Mouse (Mus musculus): Measurements from ENCODE around the gene Lims1. TPM values are rescaled to one million over a fixed set of nuclear protein-coding genes. Genes with fewer than 3 reads are reported as not detected.
A peak's percentile ranks its signal among the peaks of the same experiment; 100 is the strongest.

Lims1 gene
- total and polyA plus RNA-seq, 3 experiments: 40.4 to 74.7 (median 40.7) TPM

DNA sequence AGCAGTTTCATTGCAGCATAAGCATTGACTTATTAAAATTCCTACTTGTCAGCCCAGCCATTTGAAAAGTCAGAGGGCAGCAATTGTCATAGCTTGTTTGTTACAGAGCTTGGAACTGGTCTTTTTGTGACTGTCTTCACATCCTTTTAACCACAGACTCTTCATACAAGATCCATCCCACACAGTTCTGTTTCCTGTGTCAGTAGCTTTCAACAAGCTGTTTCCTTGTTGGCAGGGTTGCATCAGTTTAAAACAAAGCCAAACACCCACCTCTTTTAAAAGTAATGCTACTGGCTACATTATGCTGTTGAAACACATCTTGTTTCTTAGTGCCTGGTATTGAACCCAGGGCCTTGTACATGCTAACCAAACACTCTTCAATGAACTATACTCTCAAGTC lies 46.9 kb downstream of the Lims1 start:
- H3K4me3 ChIP-seq (replicated peaks in 1 of 3; ENCODE audit: low read depth in 2 of 3, low read length in 2 of 3, poor library complexity in 1 of 3): peak overlapping the region in 1 of 3 experiments; percentile 10
- H3K4me1 ChIP-seq (ENCODE audit: control insufficient read depth in 1 of 2, insufficient read depth in 2 of 2): peaks cover 2 to 68% of the 10 kb centered on the region in 2 experiments; a peak in 3 of 4 replicates
- H3K27me3 ChIP-seq (replicated peaks): no peaks in the 10 kb centered on the region
- 0 out of 2 replicates have a peak, but pooled peaks have one; percentile 16 for TF ChIP-seq ELF1 (IDR thresholded peaks at IDR 0.05; ENCODE audit: low read depth, low read length)
- peak; percentile 13; the same call in 1 of the 2 replicates for TF ChIP-seq EP300 (IDR thresholded peaks at IDR 0.05; ENCODE audit: low read length)
- TF ChIP-seq ZC3H11A (IDR thresholded peaks at IDR 0.05; ENCODE audit: low read depth, low read length): no peak
- no peak for TF ChIP-seq SIN3A (IDR thresholded peaks at IDR 0.05; ENCODE audit: low read length)
- H3K36me3 ChIP-seq (replicated peaks in 1 of 2; ENCODE audit: control insufficient read depth in 1 of 2, insufficient read depth in 1 of 2, low read length in 1 of 2): peaks cover 4 to 24% of the 10 kb centered on the region in 2 experiments
- no peak for DNase-seq (ENCODE audit: extremely low read depth)
- no peak overlapping the region; the same call in 1 of the 2 replicates for H3K9ac ChIP-seq (ENCODE audit: insufficient read depth, low read depth)
- H3K79me2 ChIP-seq (replicated peaks; ENCODE audit: control insufficient read depth, extremely low read depth, insufficient read depth, poor library complexity, severe bottlenecking): peaks cover 53% of the 10 kb centered on the region
- in situ Hi-C loops (cut with MboI; ENCODE audit: low pct_ligation_motif_present, low pct_unique_long_range_greater_than_20kb, low sequenced_read_pairs): no loop called here
- dilution Hi-C loops (cut with MboI; ENCODE audit: extremely low pct_ligation_motif_present, extremely low pct_unique_long_range_greater_than_20kb, low sequenced_read_pairs): no loop called here
- H3K9me3 ChIP-seq (replicated peaks; ENCODE audit: low read length): no peaks in the 10 kb centered on the region
- H3K27ac ChIP-seq (ENCODE audit: insufficient read depth, low read depth): peak overlapping the region; percentile 47
- H3K4me2 ChIP-seq (ENCODE audit: insufficient read depth, low read depth, poor library complexity, severe bottlenecking): peak overlapping the region; percentile 32; the same call in 1 of the 2 replicates

DNA sequence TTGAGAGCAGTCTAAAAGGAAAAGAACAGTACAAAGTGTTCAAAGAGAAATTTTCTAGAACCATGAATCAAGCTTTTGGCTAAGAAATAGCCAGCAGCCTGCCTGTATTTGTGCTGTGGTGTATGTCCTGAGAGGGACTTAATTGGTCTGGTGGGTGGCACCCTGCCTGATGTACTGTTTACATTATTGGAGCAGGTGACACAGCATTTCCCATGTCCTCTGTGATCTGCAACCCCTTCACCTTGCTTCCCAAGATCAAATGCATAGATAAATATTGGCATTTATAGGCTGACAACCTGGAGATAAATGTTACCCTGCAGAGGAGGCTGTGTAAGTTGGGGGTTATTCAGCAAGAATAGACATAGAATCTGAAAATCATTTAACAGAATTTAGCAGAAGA lies 47.3 kb downstream of the Lims1 start:
- Histone ChIP-seq H3K27ac (ENCODE audit: insufficient read depth, low read depth) (peak overlapping the region; percentile 47; the same call in 1 of the 2 replicates), H3K4me2 (ENCODE audit: insufficient read depth, low read depth, poor library complexity, severe bottlenecking) (peak overlapping the region; percentile 78; the same call in 1 of the 2 replicates), H3K9me3 (replicated peaks; ENCODE audit: low read length) (no peaks in the 10 kb centered on the region), H3K9ac (ENCODE audit: insufficient read depth, low read depth) (peak overlapping the region; percentile 6; the same call in 1 of the 2 replicates), H3K79me2 (replicated peaks; ENCODE audit: control insufficient read depth, extremely low read depth, insufficient read depth, poor library complexity, severe bottlenecking) (peaks cover 52% of the 10 kb centered on the region), H3K27me3 (replicated peaks) (no peaks in the 10 kb centered on the region), H3K4me1 (ENCODE audit: control insufficient read depth in 1 of 2, insufficient read depth in 2 of 2) (peaks cover 2 to 64% of the 10 kb centered on the region in 2 experiments; a peak in 3 of 4 replicates), H3K36me3 (replicated peaks in 1 of 2; ENCODE audit: control insufficient read depth in 1 of 2, insufficient read depth in 1 of 2, low read length in 1 of 2) (peaks cover 1 to 21% of the 10 kb centered on the region in 2 experiments), H3K4me3 (replicated peaks in 1 of 3; ENCODE audit: low read depth in 2 of 3, low read length in 2 of 3, poor library complexity in 1 of 3) (peak overlapping the region in 1 of 3 experiments; percentile 10)
- DNase-seq (ENCODE audit: extremely low read depth): no peak
- dilution Hi-C loops (cut with MboI; ENCODE audit: extremely low pct_ligation_motif_present, extremely low pct_unique_long_range_greater_than_20kb, low sequenced_read_pairs): no loop called here
- in situ Hi-C loops (cut with MboI; ENCODE audit: low pct_ligation_motif_present, low pct_unique_long_range_greater_than_20kb, low sequenced_read_pairs): no loop called here
- no peak for TF ChIP-seq CTCF (conservative IDR thresholded peaks at IDR 0.05 in 1 of 2, IDR thresholded peaks at IDR 0.05 in 1 of 2; ENCODE audit: low read depth in 2 of 2, low read length in 2 of 2)
- TF ChIP-seq ZMIZ1 (IDR thresholded peaks at IDR 0.05; ENCODE audit: low read depth, low read length): no peak
- TF ChIP-seq MAZ (IDR thresholded peaks at IDR 0.05; ENCODE audit: low read depth, low read length): no peak
- no peak for TF ChIP-seq SIN3A (IDR thresholded peaks at IDR 0.05; ENCODE audit: low read length)
- TF ChIP-seq CHD2 (IDR thresholded peaks at IDR 0.05; ENCODE audit: low read length): no peak
- TF ChIP-seq NRF1 (IDR thresholded peaks at IDR 0.05; ENCODE audit: low read depth, low read length): no peak
- TF ChIP-seq MAFK (IDR thresholded peaks at IDR 0.05; ENCODE audit: insufficient replicate concordance, low read length): no peak
- TF ChIP-seq RCOR1 (conservative IDR thresholded peaks at IDR 0.05; ENCODE audit: low read depth, low read length): no peak

DNA sequence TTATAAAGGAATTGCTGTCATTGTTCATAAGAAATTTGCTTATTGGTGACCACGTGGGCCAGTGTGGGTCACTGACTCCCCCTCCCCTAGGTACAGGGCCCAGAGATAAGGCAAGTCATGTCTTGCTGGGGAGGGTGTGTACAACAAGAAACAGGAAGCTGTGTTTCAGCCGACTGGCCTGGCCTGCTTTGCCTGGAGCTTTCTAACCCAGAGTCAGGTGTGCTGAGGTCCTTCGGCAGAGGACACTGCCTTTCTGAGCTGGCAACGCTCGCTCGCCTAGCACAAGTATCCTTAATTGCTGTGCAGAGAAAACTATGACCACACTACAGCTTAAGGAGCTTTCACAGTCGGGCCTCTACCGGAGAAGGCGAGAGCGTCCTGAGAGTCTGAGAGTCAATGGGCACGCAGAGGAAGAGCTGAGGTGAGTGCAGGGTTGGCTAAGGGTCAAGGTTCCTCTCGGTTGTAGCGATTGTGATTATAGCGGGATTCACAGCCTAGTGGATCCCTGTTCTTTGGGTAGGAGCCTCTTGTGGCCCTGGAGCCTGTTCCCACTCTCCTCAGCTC lies 48.1 kb downstream of the Lims1 start:
- Histone ChIP-seq H3K4me3 (replicated peaks in 1 of 3; ENCODE audit: low read depth in 2 of 3, low read length in 2 of 3, poor library complexity in 1 of 3) (peak overlapping the region; percentile 55 to 86 (median 72)), H3K9ac (ENCODE audit: insufficient read depth, low read depth) (peak overlapping the region; percentile 48), H3K4me1 (ENCODE audit: control insufficient read depth in 1 of 2, insufficient read depth in 2 of 2) (peaks cover 2 to 59% of the 10 kb centered on the region in 2 experiments; a peak in 3 of 4 replicates), H3K79me2 (replicated peaks; ENCODE audit: control insufficient read depth, extremely low read depth, insufficient read depth, poor library complexity, severe bottlenecking) (peaks cover 52% of the 10 kb centered on the region), H3K9me3 (replicated peaks; ENCODE audit: low read length) (no peaks in the 10 kb centered on the region), H3K27ac (ENCODE audit: insufficient read depth, low read depth) (peak overlapping the region; percentile 59), H3K27me3 (replicated peaks) (no peaks in the 10 kb centered on the region), H3K4me2 (ENCODE audit: insufficient read depth, low read depth, poor library complexity, severe bottlenecking) (peak overlapping the region; percentile 78), H3K36me3 (replicated peaks in 1 of 2; ENCODE audit: control insufficient read depth in 1 of 2, insufficient read depth in 1 of 2, low read length in 1 of 2) (peaks cover 0 to 17% of the 10 kb centered on the region in 2 experiments)
- dilution Hi-C loops (cut with MboI; ENCODE audit: extremely low pct_ligation_motif_present, extremely low pct_unique_long_range_greater_than_20kb, low sequenced_read_pairs) (no loop called here), in situ Hi-C loops (cut with MboI; ENCODE audit: low pct_ligation_motif_present, low pct_unique_long_range_greater_than_20kb, low sequenced_read_pairs) (no loop called here)
- DNase-seq (ENCODE audit: extremely low read depth): peak; percentile 73
- TF ChIP-seq IRF4 (IDR thresholded peaks at IDR 0.05; ENCODE audit: low read depth, low read length): peak; percentile 68; the same call in 1 of the 2 replicates
- TF ChIP-seq SMC3 (IDR thresholded peaks at IDR 0.05; ENCODE audit: low read depth, low read length): no peak
- TF ChIP-seq NRF1 (IDR thresholded peaks at IDR 0.05; ENCODE audit: low read depth, low read length): no peak
- peak; percentile 90 for TF ChIP-seq MXI1 (IDR thresholded peaks at IDR 0.05; ENCODE audit: low read depth, low read length)
- peak; percentile 92 for TF ChIP-seq SIN3A (IDR thresholded peaks at IDR 0.05; ENCODE audit: low read length)
- TF ChIP-seq NELFE (IDR thresholded peaks at IDR 0.05; ENCODE audit: low read depth, low read length): 0 out of 2 replicates have a peak, but pooled peaks have one; percentile 26
- no peak; the same call in 1 of the 2 replicates for TF ChIP-seq RCOR1 (conservative IDR thresholded peaks at IDR 0.05; ENCODE audit: low read depth, low read length)
- no peak for TF ChIP-seq E2F4 (IDR thresholded peaks at IDR 0.05; ENCODE audit: insufficient replicate concordance, low read depth, low read length)
- TF ChIP-seq ELF1 (IDR thresholded peaks at IDR 0.05; ENCODE audit: low read depth, low read length): peak; percentile 85
- TF ChIP-seq ZNF384 (IDR thresholded peaks at IDR 0.05; ENCODE audit: low read depth, low read length): no peak
- TF ChIP-seq ETS1 (conservative IDR thresholded peaks at IDR 0.05; ENCODE audit: low read depth, low read length): no peak; the same call in 1 of the 2 replicates
- no peak for TF ChIP-seq GABPA (IDR thresholded peaks at IDR 0.05; ENCODE audit: insufficient replicate concordance, low read depth, low read length)
- TF ChIP-seq PAX5 (IDR thresholded peaks at IDR 0.05; ENCODE audit: low read length): no peak
- TF ChIP-seq ZC3H11A (IDR thresholded peaks at IDR 0.05; ENCODE audit: low read depth, low read length): no peak
- TF ChIP-seq ZMIZ1 (IDR thresholded peaks at IDR 0.05; ENCODE audit: low read depth, low read length): peak; percentile 72
- peak; percentile 55; the same call in 1 of the 2 replicates for TF ChIP-seq HCFC1 (IDR thresholded peaks at IDR 0.05; ENCODE audit: low read depth, low read length)
- TF ChIP-seq CHD2 (IDR thresholded peaks at IDR 0.05; ENCODE audit: low read length): no peak
- TF ChIP-seq USF1 (IDR thresholded peaks at IDR 0.05; ENCODE audit: low read depth, low read length): peak; percentile 81
